Mouse (Mus musculus) heart, adult 9 months (tissue): ENCODE measurements around the gene Mtch1.
A peak's percentile ranks its signal among the peaks of the same experiment; 100 is the strongest.
"Not testable (repeated sequence)": the region's sequence is repeated elsewhere in the genome, so short reads cannot be mapped to it uniquely, and the experiment has no call there.

Source experiments
- DNase-seq, 2 experiments: peaks; one replicate each; pipeline ENCODE4 v3.0.0; 2022; ENCODE audit warnings: low spot score in 2 of 2

Mtch1 gene

DNA sequence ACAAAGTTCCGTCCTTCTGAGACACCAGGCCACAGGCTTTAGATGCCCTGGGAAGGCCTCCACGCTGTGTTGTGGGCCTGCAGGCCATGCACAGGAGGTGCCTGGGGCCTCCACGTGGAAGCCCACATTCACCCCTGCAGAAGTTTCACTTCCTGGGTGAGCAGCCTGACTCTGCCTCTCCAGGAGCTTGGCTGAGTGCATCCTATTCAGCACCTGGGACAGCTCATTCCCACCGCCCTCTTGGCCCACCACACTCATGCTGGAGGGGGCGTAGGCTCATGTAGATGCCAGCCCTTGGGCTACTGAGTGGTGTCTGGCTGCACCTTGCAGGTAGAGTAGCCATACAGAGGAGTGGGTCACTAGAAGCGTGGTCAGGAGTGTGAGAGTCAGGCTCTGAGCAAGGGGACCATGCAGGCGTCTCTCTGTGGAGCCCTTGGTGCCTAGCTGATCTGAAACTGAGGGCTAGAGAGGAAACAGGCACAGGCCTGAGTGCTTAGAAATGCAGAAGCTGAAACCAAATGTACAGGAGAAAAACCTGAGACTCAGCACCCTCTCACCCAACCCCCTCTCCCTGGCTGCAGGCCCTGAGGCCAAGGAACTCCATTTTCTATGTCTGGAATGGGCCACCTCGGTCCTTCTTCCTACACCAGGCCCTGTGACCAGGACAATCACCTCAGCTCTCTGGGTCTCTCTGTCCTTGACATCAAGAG is 14.4 kb upstream of the Mtch1 start:
- no peak for DNase-seq

DNA sequence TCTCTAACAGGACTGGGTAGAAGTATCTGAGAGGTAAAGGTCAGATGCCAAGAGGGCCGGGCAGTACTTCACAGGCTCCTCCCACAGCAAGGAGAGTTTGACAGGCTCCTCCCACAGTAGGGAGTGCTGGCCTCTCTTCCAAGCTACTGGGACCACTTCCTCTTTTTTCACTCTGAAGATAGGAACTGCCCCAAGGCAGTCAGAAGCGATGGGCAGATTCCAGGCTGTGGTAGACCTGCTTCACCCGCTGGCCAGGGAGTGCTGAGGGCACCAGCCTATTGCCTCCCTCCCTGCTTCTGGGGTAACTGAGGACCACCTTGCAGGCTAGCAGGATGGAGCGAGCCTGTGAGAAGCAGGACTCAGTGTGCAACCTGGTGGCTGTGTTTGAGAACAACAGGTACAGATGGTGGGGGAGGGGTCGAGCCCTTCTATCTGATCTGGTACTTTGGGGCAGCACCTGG is 13.1 kb upstream of the Mtch1 start, which contains the start of gene Fgd2:
TSS of gene Fgd2 (plus strand) at position 154 of the 461 bp plus-strand sequence.
- peak; percentile 22 to 43 for DNase-seq

DNA sequence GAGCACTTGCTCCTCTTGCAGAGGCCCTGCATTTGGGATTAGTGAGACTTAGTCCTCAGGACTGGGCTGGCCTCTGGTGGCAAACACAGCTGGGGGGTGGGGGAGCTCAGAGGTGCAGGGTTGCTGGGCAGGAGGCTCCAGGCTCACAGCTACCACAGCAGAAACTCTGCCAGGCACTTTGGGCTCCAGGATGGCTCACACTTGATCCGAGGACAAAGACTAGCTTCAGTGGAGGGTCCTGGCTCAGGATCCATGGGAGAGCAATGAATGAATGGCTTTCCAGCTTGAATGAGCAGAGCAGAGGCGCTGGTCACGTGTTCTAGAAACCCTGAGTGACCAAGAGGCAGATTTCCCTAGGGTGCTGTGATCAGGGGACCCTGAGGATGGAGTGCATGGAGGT is 11.2 kb upstream of the Mtch1 start:
- DNase-seq: no peak

DNA sequence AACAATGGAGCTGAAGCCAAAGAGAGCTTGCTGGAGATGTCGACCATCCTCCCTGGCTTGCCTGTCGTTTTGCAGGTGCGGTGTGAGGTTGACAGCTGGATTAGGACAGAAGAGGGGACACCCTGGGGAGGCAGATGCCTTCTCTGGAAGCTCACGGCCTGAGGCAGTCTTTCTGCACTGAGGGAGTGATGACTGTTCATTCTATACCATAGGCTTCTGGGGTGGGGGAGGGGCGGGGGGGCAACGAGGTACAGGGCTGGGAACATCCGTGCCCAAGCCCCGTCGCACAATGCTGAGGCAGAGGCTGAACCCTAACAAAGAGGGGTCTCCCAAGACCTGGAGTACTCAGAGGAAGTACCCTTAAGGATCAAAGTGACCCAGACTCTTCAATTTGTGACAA is 9.1 kb upstream of the Mtch1 start:
- DNase-seq: no peak

DNA sequence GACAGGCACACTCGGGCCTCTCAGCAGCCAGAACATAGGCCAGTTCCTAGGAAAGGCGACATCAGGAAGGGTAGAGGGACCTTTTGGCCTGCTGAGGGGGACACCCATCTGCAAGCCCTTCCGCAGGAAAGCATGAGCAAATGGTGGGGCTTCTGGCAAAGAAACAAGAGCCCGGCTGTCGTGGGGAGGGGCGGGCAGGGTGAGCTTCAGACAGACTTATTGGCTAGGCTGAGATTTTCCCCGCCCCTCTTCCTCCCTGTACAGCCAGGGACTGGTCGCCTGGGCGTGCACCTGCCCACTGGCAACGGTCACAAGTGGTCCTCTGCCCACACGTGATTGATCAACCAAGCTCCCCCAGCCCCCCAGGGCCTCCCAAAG is 8.7 kb upstream of the Mtch1 start:
- DNase-seq: peak in 1 of 2 experiments; percentile 90

DNA sequence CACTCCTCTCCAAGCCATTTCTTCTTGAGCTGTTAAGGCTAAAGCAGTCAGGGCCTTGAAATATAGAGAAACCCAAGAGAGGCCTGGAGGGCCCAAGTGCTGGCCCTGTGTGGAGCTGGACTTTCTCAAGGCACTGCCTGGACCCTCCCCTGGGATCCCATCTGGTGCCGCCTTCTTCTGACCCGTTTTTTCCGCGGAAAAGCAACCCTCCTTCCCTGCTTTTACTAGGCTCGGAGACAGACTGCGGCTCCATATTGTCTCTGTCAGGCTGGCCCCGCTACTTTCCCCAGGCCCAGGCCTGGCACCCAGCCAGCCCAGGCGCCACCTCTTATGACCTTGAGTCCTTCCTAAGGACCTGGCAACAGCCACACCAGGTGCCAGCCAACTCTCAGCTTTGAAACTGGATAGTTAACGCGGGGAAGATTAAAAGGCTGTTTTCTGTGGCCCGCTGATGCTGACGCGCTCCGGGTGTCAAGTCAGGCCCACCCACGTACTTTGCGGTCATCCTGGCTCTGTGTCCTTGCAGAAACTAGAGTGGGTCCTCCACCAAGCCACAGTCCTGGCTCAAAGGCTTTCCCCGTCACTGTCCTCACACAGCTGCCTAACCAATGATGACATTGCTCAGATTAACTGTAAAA is 8.2 kb upstream of the Mtch1 start:
- DNase-seq: peak; percentile 69 to 88

DNA sequence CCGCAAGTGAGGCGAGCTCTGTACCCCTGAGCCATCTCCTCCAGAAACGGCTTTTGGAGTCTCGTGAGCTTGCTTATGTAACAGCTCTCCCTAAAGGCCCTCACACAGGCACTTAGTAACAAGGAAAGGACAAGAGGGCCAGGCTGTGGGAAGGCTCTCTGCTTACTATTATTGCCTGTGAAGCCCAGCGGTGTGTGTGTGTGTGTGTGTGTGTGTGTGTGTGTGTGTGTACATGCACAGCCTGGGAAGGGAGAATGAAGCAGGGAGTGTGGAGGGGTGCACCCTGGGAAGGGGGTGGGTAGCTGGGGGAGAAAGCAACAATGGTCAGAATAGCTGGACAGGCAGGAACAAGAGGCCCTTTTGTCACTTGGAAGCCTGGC is 7.7 kb upstream of the Mtch1 start:
- DNase-seq: peak; percentile 47 to 48

DNA sequence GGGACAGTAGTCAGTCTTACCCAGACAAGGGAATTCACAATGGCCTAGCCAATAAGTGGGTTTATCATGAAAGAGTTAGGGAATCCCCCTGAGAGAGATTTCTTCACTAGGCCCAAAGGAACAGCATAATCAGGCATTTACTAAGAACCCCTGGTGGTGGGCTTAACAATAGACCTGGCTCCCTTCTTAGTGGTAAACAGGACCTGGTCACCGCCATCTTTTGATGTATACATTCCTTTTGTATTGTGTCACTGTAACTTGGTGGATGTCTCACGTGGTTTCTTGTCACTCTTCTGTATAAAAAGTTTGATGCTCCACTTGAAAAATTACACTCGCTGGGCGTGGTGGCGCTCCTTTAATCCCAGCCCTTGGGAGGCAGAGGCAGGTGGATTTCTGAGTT is 3.3 kb upstream of the Mtch1 start:
- not testable (repeated sequence) for DNase-seq

DNA sequence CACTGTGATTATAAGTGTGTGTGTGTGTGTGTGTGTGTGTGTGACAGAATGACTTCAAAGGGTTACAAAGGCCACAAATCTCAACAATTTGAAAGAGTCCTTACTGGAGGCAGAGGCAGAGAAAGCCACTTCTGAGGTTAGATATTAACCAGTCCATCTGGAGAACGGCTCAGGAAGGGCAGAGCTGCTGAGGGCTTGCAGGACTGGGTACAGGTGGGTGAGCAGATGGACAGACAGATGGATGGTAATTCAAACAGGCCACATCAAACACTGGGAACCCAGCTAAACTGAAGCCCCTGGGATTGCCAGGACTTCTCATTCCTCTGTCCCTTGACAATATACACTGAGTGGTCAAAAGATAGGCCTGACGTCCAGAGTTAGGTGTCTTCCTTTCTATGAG is 1.3 kb upstream of the Mtch1 start:
- no peak for DNase-seq

DNA sequence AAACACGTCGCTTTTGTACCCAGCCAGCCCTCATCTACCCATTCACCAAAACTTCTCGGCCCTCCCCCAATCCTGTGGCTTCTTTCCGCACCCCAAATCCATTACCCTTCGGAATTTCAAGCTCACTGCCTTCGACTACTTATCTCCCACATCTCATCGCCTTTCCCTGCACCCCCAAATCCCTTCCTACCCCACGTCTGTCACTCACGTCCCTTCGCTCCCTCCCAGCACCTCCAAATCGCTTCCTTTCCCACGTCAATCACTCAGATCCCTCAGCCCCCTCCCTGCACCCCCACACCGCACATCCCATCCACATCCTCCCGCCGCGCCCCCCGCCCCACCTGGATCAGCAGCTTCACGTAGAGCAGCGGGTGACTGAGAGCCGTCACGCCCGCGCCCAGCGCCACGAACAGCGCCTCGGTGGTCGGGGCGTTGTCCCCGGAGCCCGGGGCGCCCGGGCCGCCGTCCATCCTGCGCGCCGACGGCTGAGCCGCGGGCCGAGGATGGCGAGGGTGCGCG is 549 bp downstream of the Mtch1 start:
- DNase-seq: no peak

DNA sequence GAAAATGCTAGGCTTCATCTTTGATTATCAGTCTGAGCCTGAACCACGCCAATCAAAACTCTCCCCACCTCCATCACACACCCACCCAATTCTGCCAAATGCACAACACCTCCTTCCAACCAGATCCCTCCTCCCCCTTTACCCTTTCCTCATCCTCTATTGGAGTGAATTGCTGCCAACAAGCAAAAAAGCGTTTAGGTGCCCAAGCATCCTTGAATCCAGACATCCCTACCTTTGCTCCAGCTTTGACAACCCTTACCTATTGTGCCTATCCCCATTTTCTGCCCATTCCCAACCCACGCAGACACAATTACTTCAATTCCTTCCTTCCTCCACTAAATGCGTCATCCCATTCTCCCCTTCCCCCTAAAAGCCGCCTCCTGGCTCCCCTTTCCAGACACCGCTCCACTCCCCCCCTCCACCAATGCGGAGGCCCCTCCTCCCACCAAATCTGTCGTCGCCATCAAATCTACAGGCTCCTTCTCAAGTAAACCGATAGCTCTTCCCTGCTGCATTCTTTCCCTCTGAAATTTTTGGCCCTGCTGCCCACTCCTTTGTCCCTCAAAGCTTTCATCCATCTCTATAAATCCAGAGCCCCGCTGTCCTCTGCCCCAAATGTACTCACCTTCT is 1.1 kb downstream of the Mtch1 start:
- DNase-seq: peak in 1 of 2 experiments; percentile 43

DNA sequence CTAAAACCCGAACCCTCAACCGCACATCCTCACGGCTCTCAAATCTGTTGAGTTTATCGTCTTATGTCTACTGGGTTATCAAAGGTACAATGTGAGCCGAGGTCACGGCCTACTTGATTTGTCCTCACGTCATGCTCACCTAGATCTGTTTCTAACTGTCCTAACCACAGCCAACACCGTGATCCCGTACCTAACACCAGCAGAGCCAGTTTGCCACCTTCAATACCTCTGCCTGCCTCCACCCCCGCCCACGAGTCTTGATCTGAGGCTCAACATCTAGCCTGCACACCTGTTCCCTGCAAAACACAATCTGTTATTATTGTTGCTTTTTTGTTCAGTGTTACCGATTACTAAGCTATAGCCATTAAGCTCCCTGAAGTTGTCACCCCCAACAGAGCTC is 2.5 kb downstream of the Mtch1 start:
- no peak for DNase-seq

DNA sequence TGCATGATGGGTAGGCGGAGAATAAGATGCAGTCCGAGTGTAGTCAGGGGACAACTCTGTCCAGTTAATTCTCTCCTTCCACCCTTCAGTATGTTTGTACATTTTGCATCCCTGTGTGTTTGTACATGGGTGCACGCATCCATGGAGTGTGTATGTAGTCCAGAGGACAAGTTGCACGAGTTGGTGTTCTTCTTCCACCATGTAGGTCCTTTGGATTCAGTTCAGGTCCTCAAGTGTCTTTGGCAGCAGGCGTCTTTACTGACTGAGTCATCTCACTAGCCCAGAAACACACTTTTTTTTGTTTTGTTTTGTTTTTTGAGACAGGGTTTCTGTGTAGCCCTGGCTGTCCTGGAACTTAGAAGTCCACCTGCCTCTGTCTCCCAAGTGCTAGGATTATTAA is 4.5 kb downstream of the Mtch1 start:
- no peak for DNase-seq

DNA sequence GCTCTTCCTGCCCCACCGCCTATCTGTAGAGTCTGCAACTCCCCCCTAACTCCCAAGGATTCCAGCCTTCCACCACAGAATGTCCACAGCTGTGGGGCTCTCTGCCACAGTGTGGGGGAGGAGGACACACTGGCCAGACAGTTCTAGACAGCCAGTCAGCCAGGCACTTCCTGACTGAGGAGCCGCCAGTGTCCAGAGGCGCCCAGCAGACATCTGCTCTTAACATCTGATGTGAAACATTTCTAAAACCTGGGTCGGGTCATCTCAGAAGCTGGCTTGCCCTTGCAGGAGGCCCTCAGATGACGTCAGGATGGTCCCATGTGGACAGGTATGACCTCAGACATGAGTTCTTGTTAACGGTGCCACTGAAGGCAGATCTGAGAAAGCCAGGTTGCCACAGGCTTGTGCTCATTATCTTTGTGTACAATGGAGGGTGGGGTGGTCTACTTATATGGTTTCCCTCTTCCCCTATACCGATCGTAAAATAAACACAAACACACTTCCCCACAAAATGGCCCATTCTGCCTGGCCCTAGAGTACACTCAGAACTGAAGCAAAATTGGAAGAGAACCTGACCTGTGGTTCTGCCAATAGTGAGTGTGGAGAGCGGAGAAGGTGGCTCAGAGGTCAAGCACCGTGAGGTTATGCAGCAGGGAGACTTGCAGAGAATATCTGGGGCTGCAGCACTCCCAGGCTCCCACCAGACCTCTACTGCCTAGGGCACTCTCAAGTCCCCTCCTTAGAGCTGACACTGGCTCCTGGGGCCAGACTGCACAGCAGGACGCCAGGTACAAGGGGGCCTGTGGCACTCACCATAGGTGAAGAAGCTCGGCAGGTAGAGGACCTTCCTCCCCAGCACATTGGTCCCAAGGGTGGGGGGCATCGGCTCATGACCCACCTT is 5.5 kb downstream of the Mtch1 start:
- peak; percentile 72 for DNase-seq

DNA sequence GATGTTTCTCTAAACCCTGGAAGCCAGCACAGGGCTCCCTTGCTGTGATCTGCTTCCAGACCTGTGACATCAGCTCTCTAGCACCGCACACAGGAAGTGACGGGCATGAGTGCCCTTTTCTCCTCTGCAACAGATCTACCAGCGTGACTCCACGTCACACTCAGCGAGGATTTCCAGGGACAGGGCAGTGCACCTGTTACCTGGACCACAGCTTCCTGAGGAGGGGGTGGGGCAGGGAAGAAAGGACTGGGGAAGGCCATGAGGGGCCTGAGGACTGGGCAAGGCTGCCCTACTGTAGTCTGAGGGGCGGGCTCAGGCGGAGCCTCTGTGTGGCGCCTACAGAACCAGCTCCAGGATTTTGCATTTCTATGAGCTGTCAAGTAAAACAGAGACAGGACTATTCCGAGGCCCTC is 6.1 kb downstream of the Mtch1 start:
- DNase-seq: peak; percentile 58 to 66

DNA sequence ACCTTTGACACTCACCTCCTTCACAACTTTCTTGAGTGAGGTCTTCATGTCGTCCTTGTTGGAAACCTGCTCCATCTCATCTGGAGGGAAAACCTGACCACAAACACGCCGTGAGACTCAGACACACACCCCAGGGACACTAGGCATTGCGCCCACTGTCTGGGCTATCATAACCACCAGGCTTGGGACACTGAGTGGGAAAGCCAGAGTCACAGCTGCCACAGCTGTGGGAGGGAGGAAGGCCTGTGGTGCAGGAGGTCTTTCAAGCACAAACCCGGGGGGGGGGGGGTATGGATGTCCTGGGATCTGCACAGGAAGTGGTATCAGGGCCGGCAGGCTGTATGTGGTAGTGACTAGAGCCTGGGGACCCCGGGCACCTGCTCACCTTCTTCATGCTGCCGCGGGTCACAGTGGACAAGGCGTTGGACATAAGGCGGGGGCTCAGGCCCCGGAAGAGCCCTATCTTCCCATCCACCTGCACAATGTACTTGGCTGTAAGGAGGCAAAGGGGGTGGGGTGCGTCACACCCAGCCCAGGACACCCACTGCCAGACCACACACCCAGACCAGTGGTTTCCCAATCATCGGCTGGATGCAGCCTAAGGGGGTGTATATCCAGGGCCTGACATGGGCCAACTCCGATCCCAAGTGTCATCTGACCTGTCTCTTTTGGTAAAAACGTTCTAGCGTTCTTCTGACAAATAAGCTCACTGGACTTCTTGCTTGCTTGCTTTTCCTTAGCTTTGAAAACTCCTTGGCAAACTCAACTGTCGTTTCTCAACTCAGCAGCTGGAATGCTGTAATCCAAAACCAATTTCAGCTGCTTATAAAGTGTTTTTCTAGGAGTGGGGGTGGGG is 7.1 kb downstream of the Mtch1 start:
- peak in 1 of 2 experiments; percentile 73 for DNase-seq

DNA sequence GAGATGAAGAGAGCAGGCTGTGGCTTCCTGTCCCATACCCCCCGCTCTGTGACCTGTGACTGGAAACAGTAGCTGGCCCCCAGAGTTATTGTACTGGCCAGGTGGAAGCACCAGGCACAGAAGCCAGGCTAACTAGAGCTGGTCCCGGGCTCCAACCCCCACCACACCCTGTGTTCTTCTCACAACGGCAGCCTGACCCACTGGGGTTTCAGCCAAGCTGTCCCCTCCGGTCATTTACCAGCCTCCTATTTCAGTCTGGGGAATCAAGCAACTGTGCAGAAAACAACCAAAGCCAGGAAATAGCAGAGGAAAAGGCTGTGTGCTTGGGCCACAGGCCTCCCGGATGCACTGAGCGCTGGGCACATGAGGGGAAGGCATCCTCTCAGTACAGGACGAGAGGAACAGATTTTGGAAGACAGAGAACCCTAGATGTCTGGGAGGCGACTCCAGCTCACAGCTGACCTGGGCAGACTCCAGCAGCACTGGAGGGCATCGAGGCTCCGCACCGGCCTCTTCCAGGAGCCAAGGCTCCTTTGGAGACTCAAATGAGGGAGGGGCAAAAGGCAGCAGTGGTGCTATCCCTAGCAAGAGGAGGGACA is 8.5 kb downstream of the Mtch1 start:
- no peak for DNase-seq

DNA sequence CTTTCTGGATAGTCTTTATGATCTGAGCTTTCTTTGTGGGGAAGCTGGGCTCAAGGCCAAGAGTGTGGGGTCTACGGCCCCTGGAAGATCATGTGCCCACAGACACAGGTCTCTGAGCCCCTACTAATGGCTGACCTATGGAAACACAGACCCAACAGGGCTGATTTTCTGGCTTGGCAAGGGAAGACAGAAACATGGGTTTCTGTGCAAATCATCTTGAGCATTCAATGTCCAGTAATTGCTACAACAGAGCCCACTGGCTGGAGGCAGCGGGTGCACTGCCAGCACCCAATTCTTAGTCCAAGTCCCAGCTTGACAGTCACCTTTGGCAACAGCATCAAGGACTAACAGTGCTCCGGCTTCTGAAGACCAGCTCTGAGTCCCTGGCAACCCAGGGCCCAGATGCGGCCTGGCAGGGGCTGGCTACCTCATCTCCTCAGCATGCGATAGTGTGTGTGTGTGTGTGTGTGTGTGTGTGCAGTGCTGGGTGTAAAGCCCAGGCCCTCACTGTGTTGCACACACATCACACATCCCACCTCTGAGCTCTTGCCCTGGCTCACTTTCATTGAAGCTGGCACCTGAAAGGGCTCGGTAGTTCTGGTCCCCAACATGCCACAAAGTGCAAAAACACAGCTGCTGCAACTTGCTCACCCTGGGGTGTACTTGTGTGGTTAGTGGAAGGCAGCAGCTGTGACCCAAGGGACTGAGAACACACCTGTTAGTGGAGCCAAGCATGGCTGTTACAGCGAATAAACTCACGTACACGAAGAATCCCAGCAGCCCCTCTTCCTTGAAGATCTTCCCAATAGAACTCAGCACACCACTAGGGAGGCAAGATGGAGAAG is 9.5 kb downstream of the Mtch1 start:
- DNase-seq: no peak

DNA sequence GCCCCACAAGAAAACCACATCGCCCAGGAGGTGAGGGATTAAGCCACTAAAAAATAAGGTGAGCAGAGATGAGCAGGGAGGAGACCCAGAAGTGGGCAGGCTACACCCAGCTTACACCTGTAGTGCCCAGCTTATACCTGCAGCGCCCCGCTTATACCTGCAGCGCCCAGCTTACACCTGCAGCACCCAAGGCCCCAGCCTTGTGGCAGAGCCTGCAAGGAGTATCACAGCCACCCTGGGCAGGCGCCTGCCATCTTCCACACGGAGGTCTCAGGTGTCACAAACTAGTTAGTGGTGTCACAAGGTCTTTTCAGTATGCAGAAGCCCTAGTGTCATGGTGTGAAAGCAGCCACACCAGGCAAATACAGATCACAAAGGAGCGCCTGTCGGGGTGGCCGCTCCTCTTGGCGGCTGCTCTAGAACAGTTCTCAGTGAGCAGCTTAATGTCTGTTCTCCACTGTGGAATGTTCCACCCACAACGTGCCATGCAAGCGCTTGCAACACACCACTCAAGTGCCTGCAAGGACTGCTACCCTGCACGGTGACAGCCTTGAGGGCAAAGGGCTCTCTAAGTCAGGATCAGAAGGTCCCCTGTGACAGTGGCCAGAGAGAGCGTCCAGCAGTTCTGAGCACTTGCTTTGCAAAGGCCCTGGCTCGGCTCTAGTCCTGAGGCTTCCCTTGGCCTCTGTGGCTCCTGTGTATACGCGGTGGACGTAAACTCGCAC is 11.3 kb downstream of the Mtch1 start:
- no peak for DNase-seq
